Mouse (Mus musculus): ENCODE measurements around the gene Tcl1b4.

The Tcl1b4 gene

DNA sequence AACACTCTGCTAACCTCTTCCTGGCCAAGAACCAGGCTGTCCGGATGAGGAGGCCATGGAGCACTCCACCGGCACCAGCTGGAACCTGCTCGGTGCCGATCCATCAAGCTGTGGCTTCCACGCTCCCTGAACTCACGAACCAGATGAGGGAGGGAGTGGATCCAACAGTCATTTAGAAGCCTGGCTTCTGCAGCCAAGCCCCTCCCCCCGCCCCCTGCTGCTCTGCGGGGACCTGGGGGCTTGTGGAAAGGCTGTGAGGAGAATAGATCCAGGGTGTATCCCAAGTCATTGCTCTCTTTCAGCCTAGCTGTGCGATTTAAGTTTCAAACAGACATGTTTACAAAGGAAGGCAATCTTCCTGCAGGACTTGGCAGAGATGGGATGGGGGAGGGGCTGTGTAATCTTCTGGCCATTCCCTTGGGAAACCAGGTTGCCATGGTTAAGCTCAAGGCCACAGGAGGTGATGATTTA, 47.0 kb downstream of the Tcl1b4 start:
- no peak for DNase-seq (ENCODE audit: low spot score in 2 of 2)

DNA sequence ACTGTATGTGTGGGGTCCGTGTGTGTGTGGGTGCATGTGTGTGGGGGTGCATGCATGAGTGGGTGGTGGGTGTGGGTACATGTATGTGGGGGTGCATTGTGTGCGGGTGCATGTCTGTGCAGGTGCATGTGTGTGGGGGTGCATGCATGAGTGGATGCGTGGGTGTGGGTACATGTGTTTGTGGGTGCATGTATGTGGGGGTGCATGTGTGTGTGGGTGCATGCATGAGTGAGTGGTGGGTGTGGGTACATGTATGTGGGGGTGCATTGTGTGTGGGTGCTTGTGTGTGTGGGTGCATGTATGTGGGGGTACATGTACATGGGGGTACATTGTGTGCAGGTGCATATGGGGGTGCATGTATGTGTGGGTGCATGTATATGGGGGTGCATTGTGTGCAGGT, 52.0 kb downstream of the Tcl1b4 start:
- no peak for DNase-seq (ENCODE audit: low spot score in 2 of 2)

All from frontal cortex, postnatal 25 days (tissue).